Mouse (Mus musculus) liver, embryonic 14.5 days (tissue): ENCODE measurements around the gene D630023F18Rik.

Experiments
- CTCF ChIP-seq: IDR thresholded peaks from 2 replicates; pipeline ENCODE4 v1.5.1; 2016; ENCODE audit warnings: antibody characterized with exemption, low read depth, control low read depth
- EP300 ChIP-seq: IDR thresholded peaks from 2 replicates; pipeline ENCODE4 v1.6.1; 2016; ENCODE audit warnings: antibody characterized with exemption, low read depth

- no peak for TF ChIP-seq CTCF
- TF ChIP-seq EP300 = no peak
These were observed 8.7 kb upstream of the D630023F18Rik start for GRCm38 (mm10) chr1:65131671-65132070.
